In genomic region chr8:122566766-122567165, GRCm38 (mm10) we compare ENCODE assay signal across 8 mouse cellular contexts. TPM values are rescaled to one million over a fixed set of nuclear protein-coding genes. Genes with fewer than 3 reads are reported as not detected.
DNase-seq lines count a peak whose midpoint lies in the region; ATAC-seq lines count a peak whose summit lies in the region.

No protein-coding gene starts in this region.

- H3K4me3 ChIP-seq in forebrain, embryonic 11.5 days (ENCODE audit: low read depth, low read length): peak overlapping the region; percentile 83
- peak overlapping the region; percentile 83 for H3K4me3 ChIP-seq in limb, embryonic 11.5 days (ENCODE audit: low read depth, low read length)

- intact Hi-C loops in left cerebral cortex, postnatal 4 days (cut with DNase I): no loop called here

- H3K9ac ChIP-seq in forebrain, embryonic 11.5 days (ENCODE audit: low read length): peak overlapping the region; percentile 94
- peak overlapping the region; percentile 86 for H3K9ac ChIP-seq in limb, embryonic 11.5 days (ENCODE audit: low read length)

- no peak for ATAC-seq in forebrain, embryonic 11.5 days (replicated peaks; ENCODE audit: low FRiP score)
- ATAC-seq in limb, embryonic 11.5 days (ENCODE audit: insufficient number of reproducible peaks, low FRiP score, low TSS enrichment, low read depth): no peak

- H3K4me1 ChIP-seq in forebrain, embryonic 11.5 days (replicated peaks; ENCODE audit: control insufficient read depth, insufficient read depth, low read length): peaks cover 14% of the 10 kb centered on the region; the same call in 1 of the 2 replicates
- peaks cover 14% of the 10 kb centered on the region for H3K4me1 ChIP-seq in limb, embryonic 11.5 days (ENCODE audit: control insufficient read depth, insufficient read depth, low read length)

- no peaks in the 10 kb centered on the region for H3K9me3 ChIP-seq in forebrain, embryonic 11.5 days (ENCODE audit: control insufficient read depth, low read length)
- H3K9me3 ChIP-seq in limb, embryonic 11.5 days (ENCODE audit: control insufficient read depth, low read length): no peaks in the 10 kb centered on the region

- peaks cover 17% of the 10 kb centered on the region for H3K36me3 ChIP-seq in forebrain, embryonic 11.5 days (ENCODE audit: control insufficient read depth, insufficient read depth, low read length)
- H3K36me3 ChIP-seq in limb, embryonic 11.5 days (ENCODE audit: control insufficient read depth, insufficient read depth, low read length): peaks cover 22% of the 10 kb centered on the region

- peak; percentile 71 for DNase-seq in left cerebral cortex, postnatal 4 days
- no peak for DNase-seq in left cerebral cortex, adult 11 months (ENCODE audit: low spot score)
- peak; percentile 52 for DNase-seq in ZHBTc4 (ENCODE audit: low read depth, low spot score)
- no peak for DNase-seq in forebrain, embryonic 11.5 days (ENCODE audit: low spot score)
- DNase-seq in limb, embryonic 11.5 days (ENCODE audit: low spot score): no peak
- peak; percentile 79 for DNase-seq in retina, embryonic 14.5 days (ENCODE audit: low spot score)
- DNase-seq in right cerebral cortex, postnatal 4 days: no peak
- no peak for DNase-seq in kidney, postnatal 10 days

- H3K27ac ChIP-seq in forebrain, embryonic 11.5 days (ENCODE audit: low read depth, low read length): peak overlapping the region; percentile 81
- H3K27ac ChIP-seq in limb, embryonic 11.5 days (replicated peaks; ENCODE audit: low read depth, low read length): peak overlapping the region; percentile 78; the same call in 1 of the 2 replicates

- WGBS in forebrain, embryonic 11.5 days: 28% methylated on average over 6 of the region's 6 CpGs
- 66% methylated on average over 6 of the region's 6 CpGs for WGBS in limb, embryonic 11.5 days

- H3K27me3 ChIP-seq in forebrain, embryonic 11.5 days (ENCODE audit: control insufficient read depth, insufficient read depth, low read length): no peaks in the 10 kb centered on the region
- H3K27me3 ChIP-seq in limb, embryonic 11.5 days (ENCODE audit: control insufficient read depth, insufficient read depth, low read length): no peaks in the 10 kb centered on the region

- peak overlapping the region; percentile 88 for H3K4me2 ChIP-seq in forebrain, embryonic 11.5 days (ENCODE audit: low read depth, low read length, severe bottlenecking)
- H3K4me2 ChIP-seq in limb, embryonic 11.5 days (ENCODE audit: low read depth, severe bottlenecking): peak overlapping the region; percentile 87

RNA-seq across cellular contexts. Expression of gene Cdt1, which starts 1.0 kb away (rescaled TPM):
- total RNA-seq in left cerebral cortex, postnatal 4 days (2021): 1 to 10 TPM; 5.9 to 6.9 TPM
- 57.9 and 59.6 TPM in 2 replicates for polyA plus RNA-seq in forebrain, embryonic 11.5 days (2014; fragmentation: Nextera tagmentation; extraction: Ambion mirVana)
- polyA plus RNA-seq in limb, embryonic 11.5 days (2014; fragmentation: Nextera tagmentation; extraction: Ambion mirVana): 46.4 and 51.7 TPM in 2 replicates

RNA-seq across cellular contexts. Expression of gene Aprt, which starts 9.9 kb away (rescaled TPM):
- 100 to 1,000 TPM; 101 to 102 TPM for total RNA-seq in left cerebral cortex, postnatal 4 days (2021)
- 235 and 251 TPM in 2 replicates for polyA plus RNA-seq in forebrain, embryonic 11.5 days (2014; fragmentation: Nextera tagmentation; extraction: Ambion mirVana)
- polyA plus RNA-seq in limb, embryonic 11.5 days (2014; fragmentation: Nextera tagmentation; extraction: Ambion mirVana): 271 and 284 TPM in 2 replicates

RNA-seq across cellular contexts. Expression of gene Piezo1, which starts 15.6 kb away (rescaled TPM):
- total RNA-seq in left cerebral cortex, postnatal 4 days (2021): 10 to 100 TPM; 19.9 to 20.6 TPM
- 5.8 and 5.9 TPM in 2 replicates for polyA plus RNA-seq in forebrain, embryonic 11.5 days (2014; fragmentation: Nextera tagmentation; extraction: Ambion mirVana)
- polyA plus RNA-seq in limb, embryonic 11.5 days (2014; fragmentation: Nextera tagmentation; extraction: Ambion mirVana): 6.2 and 7.2 TPM in 2 replicates

RNA-seq across cellular contexts. Expression of gene Galns, which starts 44.5 kb away (rescaled TPM):
- total RNA-seq in left cerebral cortex, postnatal 4 days (2021): 10 to 100 TPM; 10.3 to 10.7 TPM
- polyA plus RNA-seq in forebrain, embryonic 11.5 days (2014; fragmentation: Nextera tagmentation; extraction: Ambion mirVana): 4.5 and 5.8 TPM in 2 replicates
- 5.2 and 5.5 TPM in 2 replicates for polyA plus RNA-seq in limb, embryonic 11.5 days (2014; fragmentation: Nextera tagmentation; extraction: Ambion mirVana)

RNA-seq across cellular contexts. Expression of gene Trappc2l, which starts 44.7 kb away (rescaled TPM):
- total RNA-seq in left cerebral cortex, postnatal 4 days (2021): 10 to 100 TPM; 63.8 to 74.6 TPM
- polyA plus RNA-seq in forebrain, embryonic 11.5 days (2014; fragmentation: Nextera tagmentation; extraction: Ambion mirVana): 39.3 and 49.9 TPM in 2 replicates
- 45.0 and 45.4 TPM in 2 replicates for polyA plus RNA-seq in limb, embryonic 11.5 days (2014; fragmentation: Nextera tagmentation; extraction: Ambion mirVana)

Comparison
In these comparisons a context has a peak if more than half of its experiments do, and no peak if none do; other contexts are left out.
1. DNase-seq: peak in left cerebral cortex, postnatal 4 days (single experiment), ZHBTc4 (single experiment) and retina, embryonic 14.5 days (single experiment); none in left cerebral cortex, adult 11 months (single experiment), forebrain, embryonic 11.5 days (single experiment), limb, embryonic 11.5 days (single experiment), right cerebral cortex, postnatal 4 days (single experiment) and kidney, postnatal 10 days (single experiment).